Mouse (Mus musculus): ENCODE measurements around the gene Il2rb. TPM values are rescaled to one million over a fixed set of nuclear protein-coding genes. Genes with fewer than 3 reads are reported as not detected.

Il2rb gene
- total RNA-seq, 2 experiments from 2014 or later = 0.07 to 0.15 TPM

DNA sequence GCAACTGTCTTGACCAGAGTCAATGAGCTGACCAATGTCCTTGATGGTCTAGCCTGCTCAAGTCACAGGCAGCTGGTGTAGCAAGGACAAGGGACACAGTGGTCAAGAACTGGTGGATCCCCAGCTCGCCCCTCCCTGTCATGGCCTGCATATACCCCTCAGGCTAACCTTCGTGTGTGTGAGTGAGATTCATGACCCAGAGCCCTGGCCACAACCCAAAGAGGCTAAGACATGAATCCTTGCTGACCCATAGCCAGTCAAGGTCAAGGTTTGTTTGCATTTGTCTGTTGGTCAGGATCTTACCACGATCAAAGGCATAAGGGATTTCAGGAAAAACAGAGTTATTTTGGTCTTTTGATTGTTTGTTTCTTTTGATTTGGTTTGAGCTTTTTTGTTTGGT is 12.6 kb downstream of the Il2rb start:
- no peak for DNase-seq (ENCODE audit: low spot score in 2 of 2)

- DNase-seq (ENCODE audit: low spot score in 2 of 2) = no peak
Observed at GRCm38 (mm10) chr15:78481448-78482000, 13.5 kb downstream of the Il2rb start.

DNA sequence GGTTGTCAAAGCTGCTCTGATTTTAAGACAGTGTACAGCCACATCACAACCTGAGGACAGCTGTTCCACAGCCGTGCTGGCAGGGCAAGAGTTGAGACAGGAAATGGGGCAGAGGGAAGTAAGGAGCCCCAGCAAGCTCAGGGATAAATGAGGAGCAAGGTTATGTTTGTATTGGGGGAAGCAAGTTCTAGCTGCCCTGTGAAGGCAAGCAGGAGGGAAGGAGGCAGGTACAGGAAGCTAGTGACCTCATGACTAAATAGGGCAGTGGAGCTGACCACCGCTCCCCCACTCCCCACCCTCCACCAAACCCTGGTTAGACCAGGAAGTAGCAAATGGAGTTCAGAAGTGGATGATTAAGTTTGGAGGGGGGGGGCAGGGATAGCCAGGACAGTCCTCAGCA is 14.1 kb downstream of the Il2rb start:
- no peak for DNase-seq (ENCODE audit: low spot score in 2 of 2)

- no peak for DNase-seq (ENCODE audit: low spot score in 2 of 2)
Observed at GRCm38 (mm10) chr15:78480111-78480510, 15.0 kb downstream of the Il2rb start.

GRCm38 (mm10) chr15:78479470-78479869 is 15.6 kb downstream of the Il2rb start:
- DNase-seq (ENCODE audit: low spot score in 2 of 2) = no peak

- DNase-seq (ENCODE audit: low spot score in 2 of 2) = no peak
Observed at GRCm38 (mm10) chr15:78478073-78478472, 17.0 kb downstream of the Il2rb start.

DNA sequence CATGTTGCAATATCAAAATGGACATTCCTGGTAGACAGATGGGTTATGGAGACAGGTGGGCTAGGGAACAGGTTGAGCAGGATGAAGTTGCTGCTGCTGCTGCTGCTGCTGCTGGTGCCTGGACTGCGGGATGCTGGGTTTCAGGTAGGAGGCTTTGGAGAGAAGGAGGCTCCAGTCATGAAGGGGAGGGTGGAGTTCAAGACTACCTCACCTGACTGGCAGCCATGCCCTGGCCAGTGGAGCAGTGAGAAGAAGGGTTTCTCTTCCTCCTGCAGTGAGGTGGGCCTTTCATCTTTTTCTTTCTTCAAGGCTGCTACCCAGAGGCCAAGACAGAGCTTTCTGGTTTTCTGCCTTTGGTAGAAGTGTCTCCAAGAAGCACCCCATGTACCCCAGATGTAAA is 18.2 kb downstream of the Il2rb start:
- no peak for DNase-seq (ENCODE audit: low spot score in 2 of 2)

GRCm38 (mm10) chr15:78475604-78476031 is 19.5 kb downstream of the Il2rb start:
- no peak for DNase-seq (ENCODE audit: low spot score in 2 of 2)

DNA sequence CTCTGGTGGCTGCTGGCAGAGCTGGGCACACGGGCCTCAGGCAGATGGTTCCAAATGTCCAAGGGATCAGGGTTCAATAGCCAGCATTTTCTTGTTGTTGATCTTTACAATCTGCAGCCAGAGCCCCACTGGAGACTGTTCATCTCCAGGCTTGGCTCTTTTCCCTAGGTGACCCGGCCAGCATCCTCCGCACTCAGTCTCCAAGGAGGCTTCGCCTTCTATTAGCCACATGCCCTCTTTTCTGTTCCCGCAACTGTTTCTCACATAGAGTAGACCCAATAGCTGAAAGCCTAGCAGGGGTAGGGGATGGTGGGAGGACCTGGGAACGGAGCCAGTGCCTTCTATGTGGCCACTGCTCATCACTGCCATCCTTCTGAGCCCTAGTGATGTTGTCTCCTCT is 21.6 kb downstream of the Il2rb start:
- DNase-seq (ENCODE audit: low spot score in 2 of 2) = no peak

DNA sequence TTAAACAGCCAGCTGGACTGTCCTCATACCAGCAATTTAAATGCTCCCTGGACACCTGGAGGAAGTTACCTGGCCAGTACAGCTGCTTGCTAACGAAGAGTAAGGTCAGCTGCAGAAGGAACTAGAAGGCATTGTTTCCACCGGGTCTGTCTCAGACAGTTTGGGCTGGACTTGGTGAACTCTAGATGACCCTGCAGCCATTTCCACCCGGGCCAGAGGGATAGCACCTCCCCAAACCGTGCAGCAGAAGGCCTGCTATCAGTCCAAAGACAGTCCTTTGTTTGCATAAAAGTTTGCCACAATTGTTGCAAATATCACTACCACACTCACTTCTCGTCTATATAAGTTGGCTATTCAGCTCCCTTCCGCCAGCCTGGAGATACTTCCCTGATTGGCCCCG is 23.2 kb downstream of the Il2rb start:
- DNase-seq (ENCODE audit: low spot score in 2 of 2) = no peak

GRCm38 (mm10) chr15:78470495-78471276 is 24.4 kb downstream of the Il2rb start:
- DNase-seq (ENCODE audit: low spot score in 2 of 2) = no peak

DNA sequence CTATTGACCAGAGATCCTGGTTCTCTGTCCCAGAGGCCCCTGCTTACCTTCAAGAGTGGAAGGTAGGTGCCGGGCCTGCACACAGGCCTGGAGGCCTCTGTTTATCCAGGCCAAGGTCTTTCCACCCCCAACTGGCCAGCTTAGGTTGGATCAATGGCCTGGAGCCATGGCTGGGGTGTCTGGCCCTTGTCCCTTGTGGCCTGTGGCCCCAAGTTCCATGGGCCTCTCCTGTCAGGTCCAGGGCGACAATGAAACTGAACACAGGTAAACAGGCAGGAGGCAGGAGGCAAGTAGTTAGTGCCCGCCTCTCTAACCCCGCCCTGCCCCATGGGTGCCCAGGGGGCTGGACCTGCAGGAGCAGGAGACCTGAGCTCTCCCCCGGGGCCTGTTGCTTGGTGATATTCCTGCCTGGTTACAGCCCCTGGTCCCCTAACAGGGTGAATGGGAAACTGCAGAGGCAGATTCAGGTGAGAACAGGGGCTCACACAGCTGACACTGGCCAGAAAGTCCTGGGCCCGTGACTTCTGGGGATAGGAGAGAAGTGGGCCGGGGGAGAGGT is 26.6 kb downstream of the Il2rb start, which contains the start of gene Tmprss6:
Gene Tmprss6, minus strand, starts transcription at position 256 of the 559 bp plus-strand sequence.
- DNase-seq (ENCODE audit: low spot score in 2 of 2) = no peak

DNA sequence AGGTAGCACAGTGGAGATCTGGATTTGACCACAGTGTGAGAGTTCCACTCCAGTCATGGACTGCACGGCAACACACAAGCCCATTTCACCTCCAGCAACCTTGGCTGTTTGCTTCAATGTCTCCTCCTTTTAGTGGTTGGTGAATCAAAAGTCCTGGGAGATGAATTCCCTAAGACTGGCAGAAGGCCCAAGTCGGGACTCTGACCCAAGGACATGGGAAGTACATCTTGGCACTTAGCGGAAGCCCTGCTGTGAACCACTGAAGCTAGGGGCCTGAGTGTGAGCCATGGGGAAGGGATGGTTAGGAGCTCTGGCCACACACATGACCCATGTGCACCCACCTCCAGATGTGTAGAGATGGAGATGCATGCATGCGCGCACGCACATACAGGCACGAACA is 27.5 kb downstream of the Il2rb start:
- no peak for DNase-seq (ENCODE audit: low spot score in 2 of 2)

- peak in 1 of 2 experiments; percentile 9 for DNase-seq (ENCODE audit: low spot score in 2 of 2)
Observed at GRCm38 (mm10) chr15:78466809-78467208, 28.3 kb downstream of the Il2rb start.

DNA sequence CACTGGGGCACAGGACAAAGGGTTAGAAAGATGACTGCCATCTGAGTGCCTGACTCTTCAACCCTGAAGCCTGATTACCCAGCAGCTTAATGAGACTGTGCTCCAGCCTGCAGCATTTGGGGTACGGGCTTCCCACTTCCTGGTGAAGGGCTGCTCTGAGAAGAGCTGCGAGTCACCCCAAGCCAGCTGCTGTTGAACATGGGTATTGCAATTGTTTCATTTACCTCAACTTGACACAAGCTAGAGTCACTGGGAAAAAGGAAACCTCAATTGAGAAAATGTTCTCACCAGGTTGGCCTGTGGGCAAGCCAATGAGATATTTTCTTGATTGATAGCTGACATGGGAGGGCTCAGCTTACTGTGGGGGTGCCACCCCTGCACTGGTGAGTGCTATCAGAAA is 32.1 kb downstream of the Il2rb start:
- no peak for DNase-seq (ENCODE audit: low spot score in 2 of 2)

GRCm38 (mm10) chr15:78457193-78457592 is 37.9 kb downstream of the Il2rb start:
- no peak for DNase-seq (ENCODE audit: low spot score in 2 of 2)

GRCm38 (mm10) chr15:78456051-78456450 is 39.0 kb downstream of the Il2rb start:
- DNase-seq (ENCODE audit: low spot score in 2 of 2) = no peak

DNA sequence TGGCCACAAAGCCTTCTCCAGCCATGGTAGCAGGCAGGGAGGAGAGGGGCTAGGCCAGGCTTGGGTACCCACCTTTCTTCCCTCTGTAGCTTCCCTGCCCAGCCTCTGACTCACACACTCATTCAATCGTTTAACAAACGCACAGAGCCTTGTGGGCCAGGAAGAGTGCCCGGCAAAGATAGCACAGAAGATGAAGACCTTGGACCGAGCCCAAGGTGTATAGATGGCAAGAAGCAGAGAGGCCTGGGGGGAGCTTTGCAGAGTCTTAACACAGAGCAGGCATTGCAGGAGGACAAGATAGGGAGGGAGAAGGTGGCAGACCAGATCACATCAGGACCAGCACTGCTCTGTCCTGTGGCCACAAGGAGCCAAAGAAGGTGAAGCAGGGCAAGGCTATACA is 39.9 kb downstream of the Il2rb start:
- no peak for DNase-seq (ENCODE audit: low spot score in 2 of 2)

DNA sequence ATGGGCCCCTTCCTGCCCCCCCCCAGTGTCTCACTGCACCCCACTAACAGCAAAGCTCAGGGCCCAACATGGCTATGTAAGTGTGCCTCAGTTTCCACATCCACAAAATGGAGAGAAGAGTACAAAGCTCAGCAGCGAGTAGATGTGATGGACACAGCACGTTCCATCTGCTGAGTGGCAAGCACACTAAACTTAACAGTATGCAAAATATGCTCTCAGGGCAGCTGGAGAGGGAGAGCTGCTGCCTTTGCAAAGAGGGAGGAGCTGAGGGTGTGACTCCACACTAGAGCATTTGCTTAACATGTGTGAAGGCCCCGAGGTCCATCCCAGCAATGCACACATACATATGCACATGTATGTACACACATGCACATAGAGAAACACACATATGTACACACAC is 42.1 kb downstream of the Il2rb start:
- no peak for DNase-seq (ENCODE audit: low spot score in 2 of 2)

DNA sequence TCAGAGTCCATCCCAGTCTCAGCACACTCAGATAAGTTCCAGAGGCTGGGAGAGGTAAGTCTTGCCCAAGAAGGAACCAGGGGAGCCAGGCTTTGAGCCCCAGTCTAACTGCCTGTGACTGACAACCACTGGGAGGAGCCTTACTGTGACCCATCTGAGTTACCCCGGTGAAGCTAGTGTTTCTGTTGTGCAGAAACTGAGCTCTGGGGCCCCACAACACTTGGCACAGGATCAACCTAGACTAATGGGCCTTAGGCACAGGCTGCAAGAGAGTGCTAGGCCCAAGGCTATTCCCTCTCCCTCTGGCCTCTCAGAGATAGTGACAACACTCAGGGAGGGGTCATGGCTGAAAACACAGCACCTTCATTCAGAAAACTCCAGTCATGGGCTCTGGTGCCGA is 43.9 kb downstream of the Il2rb start:
- DNase-seq (ENCODE audit: low spot score in 2 of 2) = no peak

DNA sequence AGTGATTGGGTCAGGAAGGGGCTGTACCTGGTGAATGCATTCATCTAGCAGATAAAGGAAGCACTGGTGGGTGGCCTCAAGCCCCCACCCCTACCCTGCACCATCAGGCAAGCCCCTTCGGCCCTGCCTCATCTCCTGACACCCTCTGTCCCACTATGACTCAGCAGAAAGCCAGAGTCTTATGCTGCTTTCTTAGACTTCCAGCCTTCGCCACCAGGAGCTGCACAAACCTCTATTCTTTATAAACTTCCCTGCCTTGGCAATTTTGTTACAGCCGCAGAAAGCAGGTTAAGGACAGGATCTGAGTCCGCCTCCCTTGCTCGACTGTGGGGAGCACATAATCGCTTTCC is 44.7 kb downstream of the Il2rb start:
- no peak for DNase-seq (ENCODE audit: low spot score in 2 of 2)

- peak in 1 of 2 experiments; percentile 52 for DNase-seq (ENCODE audit: low spot score in 2 of 2)
Observed at GRCm38 (mm10) chr15:78449694-78450418, 45.2 kb downstream of the Il2rb start.

Data from layer of hippocampus, adult 18-20 months (tissue).